Mouse (Mus musculus): ENCODE measurements around the gene Gm7029.
"Not testable (repeated sequence)": the region's sequence is repeated elsewhere in the genome, so short reads cannot be mapped to it uniquely, and the experiment has no call there.

The Gm7029 gene

GRCm38 (mm10) chr17:33873537-33873936 lies at the start of gene Gm7029:
Gm7029 (plus strand) TSS chr17:33873837.
- DNase-seq (ENCODE audit: low spot score in 2 of 2): not testable (repeated sequence)

- peak; percentile 96 to 98 for DNase-seq (ENCODE audit: low spot score in 2 of 2)
Observed at GRCm38 (mm10) chr17:33824084-33824996, 49.3 kb upstream of the Gm7029 start, which contains the start of the genes Rps28 and Ndufa7. Rps28 (minus strand) TSS chr17:33824562. Ndufa7 (plus strand) TSS chr17:33824572.

- DNase-seq (ENCODE audit: low spot score in 2 of 2): not testable (repeated sequence)
Observed at GRCm38 (mm10) chr17:33824997-33825330, 48.7 kb upstream of the Gm7029 start.

- DNase-seq (ENCODE audit: low spot score in 2 of 2): no peak
Observed at GRCm38 (mm10) chr17:33825462-33825861, 48.2 kb upstream of the Gm7029 start.

GRCm38 (mm10) chr17:33826850-33827249 lies 46.8 kb upstream of the Gm7029 start:
- peak; percentile 37 to 65 for DNase-seq (ENCODE audit: low spot score in 2 of 2)

- DNase-seq (ENCODE audit: low spot score in 2 of 2): peak; percentile 86 to 88
Observed at GRCm38 (mm10) chr17:33828892-33829291, 44.7 kb upstream of the Gm7029 start.

- DNase-seq (ENCODE audit: low spot score in 2 of 2): no peak
Observed at GRCm38 (mm10) chr17:33829561-33829960, 44.1 kb upstream of the Gm7029 start.

- DNase-seq (ENCODE audit: low spot score in 2 of 2): peak; percentile 93
Observed at GRCm38 (mm10) chr17:33842966-33843795, 30.5 kb upstream of the Gm7029 start, which contains the start of gene Cd320. Cd320 (plus strand) TSS chr17:33843091.

GRCm38 (mm10) chr17:33844196-33844595 lies 29.4 kb upstream of the Gm7029 start:
- DNase-seq (ENCODE audit: low spot score in 2 of 2): no peak

- no peak for DNase-seq (ENCODE audit: low spot score in 2 of 2)
Observed at GRCm38 (mm10) chr17:33848139-33848538, 25.5 kb upstream of the Gm7029 start.

- no peak for DNase-seq (ENCODE audit: low spot score in 2 of 2)
Observed at GRCm38 (mm10) chr17:33851331-33851730, 22.3 kb upstream of the Gm7029 start.

GRCm38 (mm10) chr17:33857816-33858215 lies 15.8 kb upstream of the Gm7029 start:
- no peak for DNase-seq (ENCODE audit: low spot score in 2 of 2)

GRCm38 (mm10) chr17:33865330-33866030 lies 8.2 kb upstream of the Gm7029 start:
- DNase-seq (ENCODE audit: low spot score in 2 of 2): no peak

GRCm38 (mm10) chr17:33874411-33874810 lies 774 bp downstream of the Gm7029 start:
- DNase-seq (ENCODE audit: low spot score in 2 of 2): no peak

- not testable (repeated sequence) for DNase-seq (ENCODE audit: low spot score in 2 of 2)
Observed at GRCm38 (mm10) chr17:33875797-33876196, 2.2 kb downstream of the Gm7029 start.

GRCm38 (mm10) chr17:33884320-33884719 lies 10.7 kb downstream of the Gm7029 start:
- DNase-seq (ENCODE audit: low spot score in 2 of 2): not testable (repeated sequence)

GRCm38 (mm10) chr17:33887802-33888201 lies 14.2 kb downstream of the Gm7029 start:
- DNase-seq (ENCODE audit: low spot score in 2 of 2): not testable (repeated sequence)

GRCm38 (mm10) chr17:33888230-33888629 lies 14.6 kb downstream of the Gm7029 start:
- not testable (repeated sequence) for DNase-seq (ENCODE audit: low spot score in 2 of 2)

- not testable (repeated sequence) for DNase-seq (ENCODE audit: low spot score in 2 of 2)
Observed at GRCm38 (mm10) chr17:33889941-33890532, 16.4 kb downstream of the Gm7029 start.

- DNase-seq (ENCODE audit: low spot score in 2 of 2): peak; percentile 99 to 100
Observed at GRCm38 (mm10) chr17:33890533-33891059, 17.0 kb downstream of the Gm7029 start, which contains the start of gene Kifc1. Kifc1 (minus strand) TSS chr17:33890661.

- DNase-seq (ENCODE audit: low spot score in 2 of 2): no peak
Observed at GRCm38 (mm10) chr17:33891357-33891756, 17.7 kb downstream of the Gm7029 start.
